Mouse (Mus musculus) midbrain, postnatal 0 days (tissue): ENCODE data around the gene Dennd1c. TPM values are rescaled to one million over a fixed set of nuclear protein-coding genes. Genes with fewer than 3 reads are reported as not detected.

Source experiments
- ATAC-seq: fragments of 200-750 bp; cut with Nextera tagmentation; 2 replicates; pipeline ENCODE4 v1.8.0; 2017; ENCODE audit warnings: moderate number of reproducible peaks, mild to moderate bottlenecking, moderate TSS enrichment, moderate library complexity; ENCODE audit not compliant: low FRiP score
- DNase-seq: peaks from one replicate; pipeline ENCODE4 v3.0.0-alpha.2; 2015; ENCODE audit warnings: low spot score
- H3K27ac ChIP-seq: fragments of 300-500 bp; sonication (generic); 2 replicates; pipeline ENCODE4 v1.5.1; 2014; ENCODE audit warnings: low read depth, mild to moderate bottlenecking, low read length, mixed read lengths
- H3K27me3 ChIP-seq: fragments of 300-500 bp; sonication (generic); 2 replicates; pipeline ENCODE4 v1.6.1; 2014; ENCODE audit warnings: low read length, control low read depth, mixed read lengths; ENCODE audit not compliant: insufficient read depth
- H3K36me3 ChIP-seq: fragments of 300-500 bp; sonication (generic); 2 replicates; pipeline ENCODE4 v1.6.1; 2014; ENCODE audit warnings: low read length, control low read depth, mixed read lengths; ENCODE audit not compliant: insufficient read depth
- H3K4me1 ChIP-seq: fragments of 300-500 bp; sonication (generic); 2 replicates; pipeline ENCODE4 v1.6.1; 2014; ENCODE audit warnings: mild to moderate bottlenecking, control low read depth, antibody characterized with exemption, low read length, mixed read lengths; ENCODE audit not compliant: insufficient read depth
- H3K4me2 ChIP-seq: fragments of 300-500 bp; sonication (generic); 2 replicates; pipeline ENCODE4 v1.6.1; 2014; ENCODE audit warnings: low read depth, mild to moderate bottlenecking, low read length, mixed read lengths; ENCODE audit not compliant: poor library complexity, severe bottlenecking
- H3K4me3 ChIP-seq: fragments of 300-500 bp; sonication (generic); 2 replicates; pipeline ENCODE4 v1.5.1; 2014; ENCODE audit warnings: low read depth, mild to moderate bottlenecking, low read length, moderate library complexity
- H3K9ac ChIP-seq: fragments of 300-500 bp; sonication (generic); replicated peaks from 2 replicates; pipeline ENCODE4 v1.6.1; 2014; ENCODE audit warnings: mild to moderate bottlenecking, low read length, moderate library complexity, mixed read lengths; ENCODE audit not compliant: poor library complexity, severe bottlenecking
- H3K9me3 ChIP-seq: fragments of 300-500 bp; sonication (generic); 2 replicates; pipeline ENCODE4 v1.6.1; 2016; ENCODE audit warnings: low read length, control low read depth
- CTCF ChIP-seq: IDR thresholded peaks from 2 replicates; pipeline ENCODE4 v1.5.1; 2016; ENCODE audit warnings: antibody characterized with exemption, mild to moderate bottlenecking
- WGBS: fragments of 180-500 bp; shearing (Covaris S2); extraction: QIAGEN DNeasy Blood & Tissue Kit; methylation state at CpG from one replicate; pipeline ENCODE4 v1.1.7; 2014; 5-methylcytosine and 5-hydroxymethylcytosine counted together
- polyA plus RNA-seq: library from polyadenylated mRNA; unstranded; fragments of >200 nt; fragmentation: Nextera tagmentation; extraction: Ambion mirVana; gene quantifications from 2 replicates; pipeline ENCODE4 v1.2.1, GENCODE M21; 2015
- total RNA-seq: library from RNA; depleted of rRNA; stranded (reverse); fragments of >200 nt; gene quantifications from 2 replicates; pipeline ENCODE4 v1.2.3, GENCODE M21; 2014

Gene Dennd1c
- total and polyA plus RNA-seq, 2 experiments from 2014 or later, result 0.27 to 1.9 TPM

DNA sequence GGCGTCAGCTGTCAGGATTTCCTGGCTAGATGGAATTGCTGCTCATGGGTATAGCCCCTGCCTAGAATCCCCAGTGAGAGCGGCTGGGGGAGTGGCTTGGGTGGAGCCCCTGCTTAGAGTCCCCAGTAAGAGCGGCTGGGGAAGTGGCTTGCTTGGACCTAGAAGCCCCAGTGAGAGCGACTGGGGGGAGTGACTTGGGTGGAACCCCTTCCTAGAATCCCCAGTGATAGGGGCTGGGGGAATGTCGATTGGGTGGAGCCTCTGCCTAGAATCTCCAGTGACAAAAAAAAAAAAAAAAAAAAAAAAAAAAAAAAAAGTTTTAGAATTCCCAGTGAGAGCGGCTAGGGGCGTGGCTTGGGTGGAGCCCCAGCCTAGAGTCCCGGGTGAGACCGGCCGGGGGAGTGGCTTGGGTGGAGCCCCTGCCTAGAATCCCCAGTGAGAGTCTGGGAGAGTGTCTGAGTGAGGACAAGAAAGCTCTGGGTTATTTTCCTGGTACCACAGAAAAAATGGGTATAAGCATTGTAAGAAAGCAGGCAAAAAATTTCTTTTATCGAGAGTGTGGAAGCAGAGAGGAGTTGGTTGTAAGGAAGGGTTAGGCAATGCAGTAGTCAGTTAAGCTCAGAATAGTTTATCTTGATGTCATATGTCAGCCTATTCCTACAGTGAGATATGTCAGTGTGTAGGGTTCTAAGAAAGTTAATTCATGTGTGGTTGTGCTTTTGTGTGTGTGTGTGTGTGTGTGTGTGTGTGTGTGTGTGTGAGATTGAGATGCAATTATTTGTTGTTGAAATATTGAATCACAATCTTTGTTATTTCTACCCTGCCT, 40.4 kb upstream of the Dennd1c start:
- DNase-seq (no peak), ATAC-seq (no peak)
- H3K36me3 ChIP-seq, result no peaks in the 10 kb centered on the region
- no peak for TF ChIP-seq CTCF
- H3K4me2 ChIP-seq, result no peak overlapping the region
- no peak overlapping the region for H3K9ac ChIP-seq
- no peak overlapping the region for H3K27ac ChIP-seq
- no peaks in the 10 kb centered on the region for H3K9me3 ChIP-seq
- H3K27me3 ChIP-seq, result no peaks in the 10 kb centered on the region
- no peaks in the 10 kb centered on the region for H3K4me1 ChIP-seq
- no peak overlapping the region for H3K4me3 ChIP-seq
- WGBS, result 3% methylated on average over 11 of the region's 11 CpGs

- Histone ChIP-seq H3K27ac (no peak overlapping the region), H3K9me3 (no peaks in the 10 kb centered on the region), H3K4me1 (no peaks in the 10 kb centered on the region), H3K27me3 (no peaks in the 10 kb centered on the region), H3K4me3 (no peak overlapping the region), H3K36me3 (no peaks in the 10 kb centered on the region), H3K9ac (no peak overlapping the region), H3K4me2 (no peak overlapping the region)
- ATAC-seq (no peak), DNase-seq (no peak)
- WGBS, result 72% methylated on average over 2 of the region's 2 CpGs
- no peak for TF ChIP-seq CTCF
Measured at GRCm38 (mm10) chr17:57116801-57117200, 38.5 kb upstream of the Dennd1c start.

DNA sequence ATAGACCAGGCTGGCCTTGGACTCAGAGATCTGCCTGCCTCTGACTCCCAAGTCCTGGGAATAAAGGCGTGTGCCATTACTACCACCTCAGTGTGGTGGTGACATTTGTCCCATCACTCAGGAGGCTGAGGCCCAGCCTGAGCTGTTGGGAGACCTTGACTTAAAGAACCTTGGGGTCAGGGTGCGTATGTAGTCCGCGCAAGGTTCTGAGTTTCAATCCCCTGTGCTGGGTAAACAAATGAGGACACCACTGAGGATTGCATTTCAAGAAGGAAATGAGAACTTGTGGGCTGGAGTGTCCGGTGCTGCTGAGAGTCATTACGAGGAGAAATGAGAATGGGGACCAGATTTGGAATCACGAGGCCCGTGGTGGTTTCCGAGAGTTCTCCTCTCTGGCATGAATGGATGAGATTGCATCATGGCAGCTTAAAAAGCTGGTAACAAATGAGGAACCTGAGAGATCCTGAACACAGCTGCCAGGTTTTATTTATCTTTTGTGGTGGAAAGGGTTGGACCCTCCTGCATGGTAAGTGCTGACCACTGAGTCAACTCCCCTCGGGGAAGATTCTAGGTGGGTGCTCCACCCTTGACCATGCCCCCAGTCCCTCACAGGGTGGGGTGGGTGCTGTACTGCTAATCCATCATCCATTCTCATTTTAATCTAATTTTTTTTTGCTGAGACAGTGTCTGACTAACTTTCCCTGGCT, 34.6 kb upstream of the Dennd1c start:
- no peaks in the 10 kb centered on the region for H3K27me3 ChIP-seq
- no peak overlapping the region for H3K4me2 ChIP-seq
- no peak overlapping the region for H3K9ac ChIP-seq
- no peaks in the 10 kb centered on the region for H3K9me3 ChIP-seq
- no peak overlapping the region for H3K4me3 ChIP-seq
- 93% methylated on average over 10 of the region's 10 CpGs for WGBS
- no peak for DNase-seq
- H3K27ac ChIP-seq, result no peak overlapping the region
- ATAC-seq, result no peak
- H3K36me3 ChIP-seq, result no peaks in the 10 kb centered on the region
- TF ChIP-seq CTCF, result no peak
- H3K4me1 ChIP-seq, result no peaks in the 10 kb centered on the region

DNA sequence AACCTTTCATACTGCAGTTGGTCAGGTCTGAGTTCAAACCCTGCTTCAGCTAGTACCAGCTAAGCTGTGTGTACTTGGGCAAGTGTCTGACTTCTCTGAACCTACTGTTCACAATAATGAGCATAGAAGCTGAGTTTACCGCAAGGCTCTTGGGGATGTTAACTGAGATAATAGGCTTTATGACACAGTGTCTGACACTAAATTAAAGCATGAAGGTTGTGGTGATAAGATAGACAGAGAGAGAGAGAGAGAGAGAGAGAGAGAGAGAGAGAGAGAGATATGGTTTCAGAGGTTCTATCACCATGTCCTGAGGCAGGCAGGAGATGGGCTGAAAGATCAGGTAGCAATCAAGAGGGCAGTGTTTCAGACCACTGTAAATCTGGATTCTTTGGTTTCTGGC, 31.7 kb upstream of the Dennd1c start:
- DNase-seq, result no peak
- H3K4me2 ChIP-seq, result no peak overlapping the region
- H3K4me3 ChIP-seq, result no peak overlapping the region
- no peak for TF ChIP-seq CTCF
- H3K36me3 ChIP-seq, result no peaks in the 10 kb centered on the region
- H3K4me1 ChIP-seq, result peaks cover 2% of the 10 kb centered on the region; the same call in 1 of the 2 replicates
- 76% methylated on average over 1 of the region's 1 CpGs for WGBS
- no peak for ATAC-seq
- no peak overlapping the region for H3K27ac ChIP-seq
- no peaks in the 10 kb centered on the region for H3K27me3 ChIP-seq
- no peaks in the 10 kb centered on the region for H3K9me3 ChIP-seq
- H3K9ac ChIP-seq, result no peak overlapping the region

- WGBS, result 56% methylated on average over 5 of the region's 5 CpGs
- TF ChIP-seq CTCF, result no peak
- Histone ChIP-seq H3K9me3 (no peaks in the 10 kb centered on the region), H3K4me3 (no peak overlapping the region), H3K36me3 (no peaks in the 10 kb centered on the region), H3K4me1 (peaks cover 2% of the 10 kb centered on the region; the same call in 1 of the 2 replicates), H3K27ac (no peak overlapping the region), H3K27me3 (no peaks in the 10 kb centered on the region), H3K4me2 (no peak overlapping the region), H3K9ac (no peak overlapping the region)
- ATAC-seq (no peak), DNase-seq (no peak)
Measured at GRCm38 (mm10) chr17:57108666-57109171, 30.4 kb upstream of the Dennd1c start.
